Mouse (Mus musculus) G1E (cell line): ENCODE measurements around the gene Pkd1l1.

Experiments used
- CTCF ChIP-seq: IDR thresholded peaks from 2 replicates; pipeline ENCODE4 v1.5.1; 2012; ENCODE audit warnings: low read depth, low read length, inconsistent platforms, mixed read lengths
- TAL1 ChIP-seq: conservative IDR thresholded peaks from 2 replicates; pipeline ENCODE4 v1.6.1; 2012; ENCODE audit warnings: low read depth, low read length, inconsistent platforms, mixed read lengths

- TF ChIP-seq CTCF (peak; percentile 19; the same call in 1 of the 2 replicates), TAL1 (no peak)
Observed at GRCm38 (mm10) chr11:8955678-8956077, 17.4 kb downstream of the Pkd1l1 start.
